Mouse (Mus musculus) adrenal gland, adult 18-20 months (tissue): Measurements from ENCODE around the gene Cenpt. TPM values are rescaled to one million over a fixed set of nuclear protein-coding genes. Genes with fewer than 3 reads are reported as not detected.
A peak's percentile ranks its signal among the peaks of the same experiment; 100 is the strongest.

Source experiments
- DNase-seq, 2 experiments: peaks; one replicate each; pipeline ENCODE4 v3.0.0; 2021 to 2022; ENCODE audit warnings: low spot score in 2 of 2
- long read RNA-seq, 2 experiments: library from polyadenylated mRNA; stranded (forward); transcript quantifications; one replicate each; pipeline ENCODE4 v2.0.0; 2021
- total RNA-seq, 2 experiments: library from RNA; stranded (reverse); gene quantifications; 1 replicate in 1 of 2; 2 replicates in 1 of 2; pipeline ENCODE4 v1.2.3; 2021

The Cenpt gene
- total RNA-seq, result 1 to 10 TPM; 5.9 to 6.5 TPM
- long read RNA-seq, experiment 1, partial matches to known transcripts, result 0 of 4 reads
- long read RNA-seq, experiment 1, other reads (novel, unspliced or antisense), result 0 of 4 reads
- long read RNA-seq, experiment 2, transcript Cenpt-201 (13 exons, 1,814 nt), result major isoform, 7 of 11 reads
- long read RNA-seq, experiment 2, partial matches to known transcripts, result 0 of 11 reads
- long read RNA-seq, experiment 2, other reads (novel, unspliced or antisense), result 4 of 11 reads

DNA sequence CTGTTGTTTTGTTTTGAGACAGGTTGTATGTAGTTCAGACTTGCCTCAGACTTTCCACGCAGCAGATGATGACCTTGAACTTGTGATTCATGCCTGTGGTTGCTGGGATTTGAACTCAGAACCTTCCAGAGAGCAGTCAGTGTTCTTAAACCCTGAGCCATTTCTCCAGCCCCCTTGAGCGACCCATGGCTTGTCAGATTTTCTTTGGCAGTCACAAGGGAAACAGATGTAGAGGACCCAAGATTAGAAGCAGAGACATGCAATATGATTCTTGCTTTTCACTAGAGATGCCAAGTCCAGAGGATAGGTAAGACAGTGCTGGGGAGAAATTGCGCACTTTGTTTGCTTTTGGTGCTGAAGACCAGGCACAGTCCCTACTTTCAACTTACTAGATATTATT, at the start of gene Cenpt:
Gene Cenpt (minus strand): TSS at position 101 of the 400 bp plus-strand sequence.
- no peak for DNase-seq

DNA sequence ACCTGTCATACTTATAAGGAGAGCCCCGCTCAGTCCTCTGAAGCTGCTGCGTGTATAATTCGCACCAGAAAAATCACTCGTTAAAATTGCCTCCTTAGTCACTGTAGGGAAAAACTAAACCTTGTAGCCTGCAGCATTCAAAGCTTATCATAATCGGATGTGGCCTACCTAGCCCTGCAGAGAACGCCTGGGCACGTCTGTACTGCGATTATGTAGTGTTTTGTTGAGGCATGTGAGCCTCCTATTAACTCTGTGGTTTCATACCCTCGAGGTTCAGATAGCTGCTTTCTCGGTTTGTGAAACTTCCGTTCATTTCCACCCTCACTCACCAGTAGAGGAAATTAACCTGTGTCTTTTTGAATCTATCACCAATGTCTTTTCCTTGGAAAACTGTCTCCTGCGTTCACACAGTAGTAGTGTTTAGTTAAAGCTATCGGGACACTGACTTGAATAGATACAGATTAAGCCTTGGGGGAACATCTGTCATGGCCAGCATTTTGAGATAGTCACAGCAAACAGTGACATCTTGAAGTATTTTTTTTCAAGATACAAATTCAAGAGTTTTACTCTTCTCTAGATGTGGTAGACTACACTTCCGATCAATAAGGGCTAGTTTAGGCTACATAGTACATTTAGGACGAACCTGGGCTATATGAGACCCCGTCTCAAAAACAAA, 48.0 kb upstream of the Cenpt start:
- no peak for DNase-seq

DNA sequence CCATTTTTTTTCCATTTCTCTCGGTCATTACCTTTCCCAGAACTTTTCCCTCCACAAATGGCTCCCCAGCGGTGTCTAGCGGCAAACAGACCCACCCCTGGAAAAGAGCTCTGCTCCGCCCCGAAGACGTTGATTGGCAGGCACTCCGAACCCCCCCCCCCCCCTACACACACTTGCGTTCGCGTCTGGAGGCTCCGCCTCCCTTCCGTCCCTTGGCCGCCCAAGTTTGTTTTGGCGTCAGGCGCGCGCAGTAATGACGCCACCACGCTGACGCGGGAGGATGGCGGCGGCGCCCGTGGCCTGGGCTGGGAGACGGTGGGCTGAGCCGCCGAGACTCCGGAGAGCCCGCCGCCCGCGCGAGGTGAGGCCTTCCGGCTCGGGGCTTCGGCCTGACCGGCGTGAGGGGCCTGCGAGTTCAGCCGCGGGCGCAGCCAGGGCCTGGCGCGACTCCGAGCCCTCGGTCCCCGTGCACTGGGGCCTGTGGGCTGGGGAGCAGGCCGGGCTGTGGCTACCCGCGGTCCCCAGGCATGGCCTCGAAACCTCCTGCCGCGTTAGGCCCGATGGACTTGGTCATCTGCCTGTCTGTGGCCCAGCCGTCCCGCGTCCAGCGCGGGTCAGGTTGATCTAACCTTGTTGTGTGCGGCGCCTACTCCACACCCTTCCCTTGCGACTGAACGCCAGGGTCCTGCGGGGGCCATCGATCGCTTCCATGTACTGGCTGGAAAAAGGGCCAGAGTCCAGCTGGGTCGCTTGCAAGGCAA, 47.3 kb upstream of the Cenpt start, which contains the start of gene Pskh1:
Gene Pskh1 (plus strand): TSS at position 262 of the 761 bp plus-strand sequence.
- peak; percentile 93 to 94 for DNase-seq

DNA sequence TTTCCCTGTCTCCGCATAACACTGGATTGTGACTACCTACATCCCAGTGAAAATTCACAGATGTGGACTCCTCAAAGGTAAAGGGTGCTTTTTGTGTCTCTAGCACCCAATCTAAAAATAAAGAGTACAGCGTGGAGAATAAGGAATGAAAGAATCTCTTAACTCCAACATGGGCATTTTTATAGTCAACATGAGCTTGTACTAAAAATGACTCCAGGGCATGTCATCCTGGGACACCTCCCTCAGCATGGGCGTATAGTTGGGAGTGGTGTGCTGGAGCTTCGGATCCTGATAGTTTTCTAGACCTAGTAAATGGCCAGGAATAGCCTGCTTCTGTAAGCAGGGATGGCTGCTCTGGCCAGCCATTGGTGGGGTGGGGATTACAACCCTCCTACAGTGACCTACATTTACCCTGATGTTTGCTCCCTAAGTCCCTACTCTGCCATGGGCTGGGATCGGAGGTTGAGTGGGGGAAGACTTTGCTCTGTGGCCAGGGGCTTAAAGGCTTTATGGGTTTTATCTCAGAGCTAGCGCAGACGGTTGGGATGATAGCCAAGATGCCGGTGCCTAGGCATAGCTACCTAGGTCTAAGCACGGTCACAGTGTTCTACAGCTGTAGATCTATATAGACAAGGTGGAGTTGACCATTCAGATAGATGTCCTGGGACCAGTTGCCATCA, 44.9 kb upstream of the Cenpt start:
- no peak for DNase-seq

DNA sequence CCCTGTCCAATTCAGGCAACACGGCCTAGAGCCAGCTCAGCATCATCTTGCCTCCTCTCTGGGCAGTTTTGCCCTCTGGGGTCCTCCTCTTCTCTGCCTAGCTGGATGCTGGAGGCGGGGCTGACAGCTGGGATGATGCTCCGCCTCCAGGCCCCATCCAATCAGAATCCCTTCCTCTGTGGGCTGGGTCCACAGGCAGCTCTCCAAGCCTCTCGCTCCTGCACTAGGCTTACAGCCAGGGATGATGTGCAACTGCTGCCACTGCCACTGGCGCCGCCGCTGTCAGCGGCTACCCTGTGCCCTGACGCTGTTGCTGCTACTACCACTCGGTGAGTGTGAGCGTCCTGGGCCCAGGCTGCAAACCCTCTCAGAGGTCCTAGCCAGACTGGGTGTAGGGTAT, 40.3 kb upstream of the Cenpt start, which contains the start of gene Nrn1l:
Gene Nrn1l (plus strand): TSS at position 229 of the 400 bp plus-strand sequence.
- peak; percentile 42 to 46 for DNase-seq

DNA sequence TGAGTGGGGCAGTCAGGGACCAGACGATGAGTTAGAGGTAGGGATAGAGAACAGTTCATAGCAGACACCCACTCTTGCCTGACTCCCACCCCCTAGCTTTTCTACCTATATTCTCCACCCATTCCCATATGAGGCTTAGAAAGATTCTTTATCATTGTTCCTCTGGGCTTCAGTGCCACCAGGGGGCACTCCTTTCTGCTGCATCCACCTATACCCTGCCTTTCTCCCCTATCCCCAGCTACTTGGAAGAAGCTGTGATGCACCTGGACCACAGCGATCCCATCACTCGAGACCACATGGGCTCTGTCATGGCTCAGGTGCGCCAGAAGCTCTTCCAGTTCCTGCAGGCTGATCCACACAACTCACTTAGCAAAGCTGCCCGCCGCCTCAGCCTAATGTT, 39.4 kb upstream of the Cenpt start:
- DNase-seq, result no peak

DNA sequence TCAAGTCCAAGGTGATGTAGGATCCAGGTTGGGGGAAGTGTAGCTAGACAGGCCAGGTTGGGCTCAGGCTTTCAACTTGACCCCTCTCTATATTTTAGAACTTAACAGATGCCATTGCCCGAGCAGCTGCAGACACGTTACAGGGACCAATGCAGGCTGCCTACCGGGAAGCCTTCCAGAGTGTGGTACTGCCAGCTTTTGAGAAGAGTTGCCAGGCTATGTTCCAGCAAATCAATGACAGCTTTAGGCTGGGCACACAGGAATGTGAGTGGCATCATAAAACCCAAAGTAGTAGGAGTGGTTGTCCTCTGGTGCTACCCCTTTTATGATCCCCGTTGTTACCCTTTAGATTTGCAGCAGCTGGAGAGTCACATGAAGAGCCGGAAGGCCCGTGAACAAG, 37.8 kb upstream of the Cenpt start:
- no peak for DNase-seq

DNA sequence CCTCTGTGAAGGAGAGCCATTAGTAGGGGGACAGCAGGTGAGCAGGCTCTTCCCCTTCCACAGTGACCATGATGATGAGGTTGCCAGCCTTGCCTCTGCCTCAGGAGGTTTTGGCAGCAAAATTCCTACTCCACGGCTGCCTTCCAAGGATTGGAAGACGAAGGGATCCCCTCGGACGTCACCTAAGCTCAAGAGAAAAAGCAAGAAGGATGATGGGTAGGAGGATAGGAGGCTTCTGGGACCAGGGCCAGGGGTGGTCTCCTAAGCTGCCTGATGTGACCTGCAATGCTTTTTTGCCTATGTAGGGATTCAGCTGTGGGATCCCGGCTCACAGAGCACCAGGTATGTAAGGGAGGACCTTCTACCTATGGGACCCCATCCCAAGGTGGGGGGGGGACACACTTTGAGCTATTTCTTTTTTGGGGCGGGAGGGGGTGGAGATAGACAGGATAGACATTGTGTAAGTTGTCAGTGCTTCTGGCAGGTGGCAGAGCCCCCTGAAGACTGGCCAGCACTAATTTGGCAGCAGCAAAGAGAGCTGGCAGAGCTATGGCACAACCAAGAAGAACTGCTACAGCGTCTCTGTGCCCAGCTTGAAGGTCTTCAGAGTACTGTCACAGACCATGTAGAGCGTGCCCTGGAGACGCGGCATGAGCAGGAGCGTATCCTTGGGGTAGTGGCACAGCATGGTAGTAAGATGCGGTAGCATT, 36.8 kb upstream of the Cenpt start:
- DNase-seq, result no peak

DNA sequence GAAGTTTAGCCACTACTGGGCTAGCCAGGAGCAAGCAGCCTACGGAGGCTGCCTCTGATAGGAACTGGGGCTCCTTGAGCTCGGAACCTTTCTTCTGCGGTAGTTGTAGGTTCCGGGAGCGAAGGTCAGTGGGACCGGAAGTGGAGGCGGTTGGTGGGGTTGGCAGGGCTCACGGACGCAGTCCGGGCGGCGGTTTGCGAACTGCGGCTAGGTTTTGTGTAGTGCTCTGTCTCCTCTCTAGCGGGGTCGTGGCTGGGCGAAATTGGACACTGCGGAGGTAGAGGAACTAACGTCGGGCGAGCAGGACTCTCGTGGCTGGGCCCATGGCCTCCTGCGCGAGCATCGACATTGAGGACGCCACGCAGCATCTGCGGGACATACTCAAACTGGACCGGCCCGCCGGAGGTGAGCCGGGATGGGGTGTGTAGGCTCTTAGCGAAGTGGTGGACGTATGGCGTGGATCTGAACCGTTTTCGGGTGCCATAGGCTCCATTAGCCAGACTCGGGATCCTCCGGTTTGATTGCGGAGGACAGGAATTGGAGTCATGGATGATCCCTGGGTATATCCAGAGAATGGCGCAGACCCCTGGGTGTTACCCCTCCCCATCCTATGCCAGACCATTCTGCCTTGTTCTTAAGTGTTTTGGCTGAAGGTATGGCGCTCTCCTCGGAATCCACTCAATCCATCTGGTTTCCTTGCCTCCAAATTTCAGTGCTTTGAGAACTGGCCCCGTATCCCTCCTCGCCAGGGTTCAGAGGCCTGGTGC, 27.9 kb upstream of the Cenpt start, which contains the start of gene Edc4:
Gene Edc4 (plus strand): TSS at position 128 of the 767 bp plus-strand sequence.
- peak; percentile 87 to 90 for DNase-seq

DNA sequence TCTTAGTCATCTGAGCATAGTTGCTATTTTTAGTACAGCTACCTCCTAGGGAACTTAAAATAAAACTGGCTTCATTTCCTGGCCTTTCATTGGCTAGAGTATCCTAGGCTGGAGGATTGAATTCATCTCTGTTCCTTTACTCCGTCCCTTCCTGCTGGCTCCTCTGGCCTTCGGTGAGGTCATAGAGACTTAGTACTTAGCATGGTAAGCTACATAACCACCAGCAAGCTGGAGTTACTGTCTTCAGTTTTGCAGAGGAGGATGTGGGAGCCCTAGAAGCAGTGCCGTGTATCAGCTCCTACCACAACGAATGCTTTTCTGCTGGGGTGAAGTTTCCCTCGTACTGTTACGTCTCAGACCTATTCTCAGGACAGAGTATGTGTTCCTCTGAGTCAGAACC, 21.2 kb upstream of the Cenpt start:
- DNase-seq, result no peak

DNA sequence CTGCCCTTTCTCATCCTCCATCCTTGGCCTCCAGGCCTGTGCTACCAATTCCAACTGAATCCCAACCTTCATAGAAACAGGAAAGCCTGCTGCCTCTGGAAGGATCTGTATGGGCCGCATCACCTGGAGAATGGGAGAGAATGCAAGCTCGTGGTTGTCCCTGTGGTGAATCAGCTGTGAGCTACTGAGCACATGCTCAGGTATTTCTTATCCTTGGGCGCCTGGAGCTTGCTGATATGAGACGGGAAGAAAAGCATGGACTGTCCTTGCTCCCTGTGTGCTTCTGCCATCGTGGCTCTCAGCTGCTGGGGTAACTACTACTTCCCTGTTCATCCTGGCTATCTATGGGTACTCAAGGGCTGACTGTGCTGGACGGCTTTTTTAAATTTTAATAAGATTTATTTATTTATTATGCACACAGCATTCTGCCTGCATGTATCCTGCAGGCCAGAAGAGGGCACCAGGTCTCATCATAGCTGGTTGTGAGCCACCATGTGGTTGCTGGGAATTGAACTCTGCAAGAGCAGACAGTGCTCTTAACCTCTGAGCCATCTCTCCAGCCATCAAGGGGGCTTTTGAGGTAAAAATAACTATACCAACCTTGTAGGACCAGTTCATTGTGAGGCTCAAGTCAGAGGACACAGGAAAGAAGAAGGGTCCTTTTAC, 13.4 kb upstream of the Cenpt start:
- DNase-seq, result no peak

DNA sequence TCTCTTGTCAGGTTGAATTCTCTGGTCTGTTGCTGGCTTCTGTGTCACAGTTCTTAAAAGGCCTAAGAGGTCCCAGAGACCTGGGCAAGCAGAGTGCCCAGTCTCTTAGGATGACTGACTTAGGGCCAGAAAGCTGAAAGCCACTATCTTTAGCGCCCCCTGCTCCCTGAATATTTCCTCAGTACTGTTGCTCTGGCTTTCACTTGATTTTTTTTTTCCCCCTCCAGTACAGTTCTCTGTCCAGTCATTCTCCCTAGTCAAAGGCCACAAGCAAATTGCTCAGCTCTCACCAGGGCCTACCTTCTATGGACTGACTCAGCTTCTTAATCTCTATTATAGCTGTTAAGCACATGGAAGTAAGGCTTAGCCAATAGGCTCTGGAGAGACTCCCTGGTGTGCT, 8.9 kb upstream of the Cenpt start:
- DNase-seq, result no peak

DNA sequence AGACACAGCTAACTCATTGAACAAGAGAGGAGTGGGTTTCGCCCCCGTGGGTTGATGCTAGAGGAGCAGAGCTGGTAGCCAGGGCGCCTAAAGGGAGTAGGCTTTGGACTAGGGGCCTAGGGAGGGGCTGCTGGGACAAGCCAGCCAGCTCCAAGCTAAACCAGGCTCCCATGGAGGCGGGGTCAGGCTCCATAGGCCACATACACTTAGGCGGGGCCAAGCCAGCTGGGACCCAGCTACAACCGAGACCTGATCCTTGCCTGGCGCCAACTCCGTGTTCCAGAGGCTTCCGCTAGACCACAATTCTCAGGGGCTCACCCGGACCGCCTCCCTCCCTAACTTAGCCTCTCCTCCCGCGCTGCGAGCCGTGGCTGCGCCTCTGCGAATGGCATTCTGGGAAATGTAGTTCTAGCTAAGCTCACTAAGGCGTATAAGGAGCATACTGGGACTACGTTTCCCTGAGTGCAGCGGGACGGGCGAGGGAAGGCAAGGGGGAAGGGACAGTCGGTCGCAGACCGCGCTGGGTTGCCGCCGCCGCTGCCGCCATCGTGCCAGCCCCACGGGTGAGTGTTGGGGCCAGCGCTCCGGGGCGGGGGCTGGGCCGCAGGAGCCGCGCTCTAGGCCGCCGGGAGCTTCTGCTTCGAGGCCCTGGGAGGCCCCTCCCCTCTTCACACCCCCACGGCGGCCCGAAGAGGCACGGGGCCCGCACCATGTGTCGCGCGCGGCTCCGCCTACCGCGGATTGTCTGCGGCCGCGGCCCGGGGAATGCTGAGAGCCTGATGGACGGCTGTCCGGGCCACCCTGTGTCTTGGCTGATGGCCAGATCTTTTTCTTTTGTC, 7.3 kb upstream of the Cenpt start, which contains the start of gene Nutf2:
Gene Nutf2 (plus strand): TSS at position 438 of the 839 bp plus-strand sequence.
- peak; percentile 81 to 85 for DNase-seq

DNA sequence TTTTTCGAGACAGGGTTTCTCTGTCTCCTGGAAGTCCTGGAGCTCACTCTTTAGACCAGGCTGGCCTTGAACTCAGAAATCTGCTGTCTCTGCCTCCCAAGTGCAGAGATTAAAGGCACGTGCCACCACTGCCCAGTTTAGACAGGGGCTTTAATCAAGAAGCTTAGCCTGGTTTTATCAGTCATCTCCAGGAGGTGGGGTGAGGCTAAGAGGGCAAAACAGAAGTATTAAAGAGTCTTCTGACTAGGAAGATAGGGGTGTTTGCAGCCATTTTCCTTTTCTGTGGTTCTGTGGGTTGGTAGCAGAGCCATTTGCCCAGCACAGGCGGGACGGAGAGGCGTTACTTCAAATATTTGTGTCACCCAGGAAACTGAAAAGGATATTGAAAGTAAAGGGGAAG, 6.2 kb upstream of the Cenpt start:
- DNase-seq, result no peak

DNA sequence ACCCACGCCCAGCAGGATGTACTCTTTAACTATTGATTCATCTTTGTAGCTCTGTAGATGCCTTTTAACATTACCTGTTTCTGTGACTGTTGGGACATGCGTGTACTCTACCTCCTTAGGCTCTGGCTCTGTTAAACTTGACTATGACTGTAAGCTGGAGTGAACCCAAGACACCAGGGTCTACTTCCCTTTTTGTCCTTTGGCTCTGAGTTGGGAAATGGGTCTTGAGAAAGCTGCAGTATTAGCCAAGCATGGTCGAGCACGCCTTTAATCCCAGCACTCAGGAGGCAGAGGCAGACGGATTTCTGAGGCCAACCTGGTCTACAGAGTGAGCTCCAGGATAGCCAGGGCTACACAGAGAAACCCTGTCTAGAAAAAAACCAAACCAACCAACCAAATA, 5.4 kb upstream of the Cenpt start:
- no peak for DNase-seq

DNA sequence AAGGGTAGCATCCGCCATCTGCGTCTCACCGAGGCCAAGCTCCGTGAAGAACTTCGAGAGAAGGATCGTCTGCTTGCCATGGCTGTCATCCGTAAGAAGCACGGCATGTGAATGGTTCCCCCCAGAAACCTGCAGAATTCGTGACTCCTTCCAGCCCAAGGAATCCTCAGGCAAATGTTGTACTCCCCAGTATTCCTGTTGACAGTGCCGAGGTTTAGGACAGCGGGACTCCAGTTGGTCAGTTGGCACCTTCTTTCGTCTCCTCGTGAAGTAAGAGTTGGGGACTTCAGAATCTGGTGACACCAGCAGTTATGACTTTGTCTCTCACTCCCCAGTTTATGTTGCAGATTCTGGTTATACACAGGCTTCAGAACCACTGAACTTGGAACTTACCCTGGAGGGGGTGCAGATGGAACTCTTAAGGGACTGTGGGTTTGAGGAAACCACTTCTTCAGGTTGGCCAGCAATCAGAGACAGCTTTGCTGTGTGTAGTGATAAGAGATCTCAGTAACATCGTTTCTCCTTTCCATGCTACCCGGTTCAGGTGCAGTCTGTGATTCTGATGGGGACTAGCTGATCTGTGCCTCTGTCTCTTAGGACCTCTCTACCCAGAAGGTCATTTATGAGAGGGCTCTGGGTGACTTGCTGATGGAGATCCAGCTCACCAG, 3.2 kb upstream of the Cenpt start:
- DNase-seq, result no peak

DNA sequence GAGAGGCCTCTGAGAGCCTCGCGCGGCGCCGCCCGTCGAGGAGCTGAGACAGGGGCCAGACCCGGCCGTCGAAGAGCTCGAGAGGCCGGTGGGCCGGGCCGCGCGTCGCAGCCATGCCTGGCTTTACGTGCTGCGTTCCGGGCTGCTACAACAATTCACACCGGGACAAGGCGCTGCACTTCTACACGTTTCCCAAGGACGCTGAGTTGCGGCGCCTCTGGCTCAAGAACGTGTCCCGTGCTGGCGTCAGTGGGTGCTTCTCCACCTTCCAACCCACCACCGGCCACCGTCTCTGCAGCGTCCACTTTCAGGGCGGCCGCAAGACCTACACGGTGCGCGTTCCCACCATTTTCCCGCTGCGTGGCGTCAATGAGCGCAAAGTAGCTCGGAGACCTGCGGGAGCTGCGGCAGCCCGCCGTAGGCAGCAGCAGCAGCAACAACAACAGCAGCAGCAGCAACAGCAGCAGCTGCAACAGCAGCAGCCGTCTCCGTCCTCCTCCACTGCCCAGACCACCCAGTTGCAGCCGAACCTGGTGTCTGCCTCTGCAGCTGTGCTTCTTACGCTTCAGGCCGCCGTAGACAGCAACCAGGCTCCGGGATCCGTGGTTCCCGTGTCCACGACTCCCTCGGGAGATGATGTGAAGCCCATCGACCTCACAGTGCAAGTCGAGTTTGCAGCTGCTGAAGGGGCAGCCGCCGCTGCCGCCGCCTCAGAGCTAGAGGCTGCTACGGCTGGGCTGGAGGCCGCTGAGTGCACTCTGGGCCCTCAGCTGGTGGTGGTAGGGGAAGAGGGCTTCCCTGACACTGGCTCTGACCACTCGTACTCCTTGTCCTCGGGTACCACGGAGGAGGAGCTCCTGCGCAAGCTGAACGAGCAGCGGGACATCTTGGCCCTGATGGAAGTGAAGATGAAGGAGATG, 2.4 kb upstream of the Cenpt start:
- peak; percentile 34 to 47 for DNase-seq
